Mouse (Mus musculus): ENCODE results near the gene Gm16867. TPM values are rescaled to one million over a fixed set of nuclear protein-coding genes. Genes with fewer than 3 reads are reported as not detected.
"Not testable (repeated sequence)": the region's sequence is repeated elsewhere in the genome, so short reads cannot be mapped to it uniquely, and the experiment has no call there.

Gm16867 gene
- polyA plus RNA-seq, 1 experiment from 2014 or later, result not detected

DNA sequence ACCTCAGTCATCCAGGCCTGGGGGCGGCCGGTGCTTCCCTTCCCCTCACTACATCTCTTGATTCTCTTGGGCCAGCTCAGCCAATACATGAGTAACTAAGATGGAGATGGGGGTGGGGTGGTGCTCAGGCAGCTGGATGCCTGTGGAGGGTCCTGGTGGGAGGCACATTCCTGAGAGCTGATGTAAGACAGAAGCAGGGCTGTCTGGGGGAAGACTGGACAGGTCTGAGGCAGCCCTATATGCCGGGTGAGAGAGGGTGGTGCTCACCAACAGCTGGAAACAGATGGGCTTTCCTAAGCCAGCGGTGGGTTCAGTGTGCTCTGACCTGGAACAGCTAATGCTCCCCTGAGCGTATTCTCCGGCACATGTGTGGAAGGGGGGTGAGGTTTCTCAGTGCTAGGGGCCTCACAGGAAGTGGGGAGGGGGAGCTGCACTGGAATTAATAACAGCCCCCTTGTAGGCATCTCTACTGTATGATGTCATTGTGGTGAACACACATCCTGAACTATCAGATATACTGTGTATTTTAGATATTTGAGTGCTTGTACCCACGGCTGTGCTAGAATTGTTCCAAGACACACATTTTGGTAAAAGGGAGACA is 60.0 kb downstream of the Gm16867 start:
- H3K36me3 ChIP-seq (ENCODE audit: control insufficient read depth, insufficient read depth, low read length); H3K4me3 ChIP-seq (ENCODE audit: low read depth, low read length); H3K27ac ChIP-seq (replicated peaks); H3K9ac ChIP-seq (ENCODE audit: low read length); DNase-seq (ENCODE audit: low spot score); H3K27me3 ChIP-seq (ENCODE audit: control insufficient read depth, insufficient read depth, low read length); H3K4me2 ChIP-seq (replicated peaks; ENCODE audit: low read depth); H3K4me1 ChIP-seq (replicated peaks; ENCODE audit: control insufficient read depth, insufficient read depth); H3K9me3 ChIP-seq (ENCODE audit: control insufficient read depth, low read length): not testable (repeated sequence)
- no CpG with 5 or more reads among the region's 7 CpGs for WGBS
- peak; percentile 75; the same call in 1 of the 2 replicates for ATAC-seq (ENCODE audit: low FRiP score, low TSS enrichment)

DNA sequence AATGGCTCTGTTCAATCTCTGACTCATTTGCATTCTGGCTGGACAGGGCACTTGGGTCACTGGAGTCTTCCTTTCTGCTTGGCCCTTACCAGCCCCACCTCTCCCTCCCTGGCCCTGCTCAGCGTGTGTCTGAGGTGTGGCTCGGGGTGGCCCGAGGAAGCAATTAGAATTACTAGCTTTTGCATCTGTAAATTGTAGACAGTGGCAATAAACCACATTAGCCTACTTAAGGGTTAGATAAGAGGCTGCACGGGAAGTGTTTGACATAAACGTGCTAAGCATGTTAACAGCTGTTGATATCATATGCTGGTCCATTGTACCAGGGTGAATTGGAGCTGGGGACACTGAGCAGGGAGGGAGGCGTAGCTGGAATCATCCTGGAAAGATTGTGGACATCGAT is 62.2 kb downstream of the Gm16867 start:
- DNase-seq (ENCODE audit: low spot score); H3K4me1 ChIP-seq (replicated peaks; ENCODE audit: control insufficient read depth, insufficient read depth); H3K27me3 ChIP-seq (ENCODE audit: control insufficient read depth, insufficient read depth, low read length); H3K9me3 ChIP-seq (ENCODE audit: control insufficient read depth, low read length); ATAC-seq (ENCODE audit: low FRiP score, low TSS enrichment); H3K9ac ChIP-seq (ENCODE audit: low read length); H3K4me2 ChIP-seq (replicated peaks; ENCODE audit: low read depth); H3K36me3 ChIP-seq (ENCODE audit: control insufficient read depth, insufficient read depth, low read length); H3K27ac ChIP-seq (replicated peaks); H3K4me3 ChIP-seq (ENCODE audit: low read depth, low read length): not testable (repeated sequence)
- no CpG with 5 or more reads among the region's 7 CpGs for WGBS

DNA sequence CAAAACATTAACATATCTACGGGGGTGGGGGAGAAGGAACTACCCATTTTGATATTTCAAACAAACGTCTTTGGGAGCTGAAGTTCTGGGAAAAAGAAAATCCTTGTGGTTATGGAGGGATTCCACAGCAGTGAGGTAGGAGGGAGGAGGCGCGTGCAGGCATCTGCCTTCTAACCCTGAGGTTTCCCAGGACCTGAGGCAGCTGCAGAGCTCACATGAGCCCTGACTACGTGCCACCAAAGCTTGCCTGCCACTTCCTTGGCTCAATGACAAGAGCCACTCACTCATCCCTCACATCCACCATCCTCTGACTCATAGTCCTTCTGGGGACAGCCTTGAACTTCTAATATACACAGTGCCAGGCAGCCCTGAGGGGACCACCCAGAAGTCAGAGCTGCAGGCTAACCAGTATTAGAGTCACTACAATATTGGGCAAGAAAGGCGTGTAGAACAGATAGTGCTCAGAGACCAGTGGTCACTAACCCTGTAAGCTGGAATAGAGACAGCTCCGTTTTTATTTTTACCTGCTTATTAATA is 64.4 kb downstream of the Gm16867 start:
- H3K9me3 ChIP-seq (ENCODE audit: control insufficient read depth, low read length); H3K4me2 ChIP-seq (replicated peaks; ENCODE audit: low read depth); H3K27me3 ChIP-seq (ENCODE audit: control insufficient read depth, insufficient read depth, low read length); H3K27ac ChIP-seq (replicated peaks); H3K4me3 ChIP-seq (ENCODE audit: low read depth, low read length); H3K4me1 ChIP-seq (replicated peaks; ENCODE audit: control insufficient read depth, insufficient read depth); H3K9ac ChIP-seq (ENCODE audit: low read length); DNase-seq (ENCODE audit: low spot score); H3K36me3 ChIP-seq (ENCODE audit: control insufficient read depth, insufficient read depth, low read length): not testable (repeated sequence)
- no CpG with 5 or more reads among the region's 7 CpGs for whole genome bisulfite sequencing
- peak; percentile 54; the same call in 1 of the 2 replicates for ATAC-seq (ENCODE audit: low FRiP score, low TSS enrichment)

DNA sequence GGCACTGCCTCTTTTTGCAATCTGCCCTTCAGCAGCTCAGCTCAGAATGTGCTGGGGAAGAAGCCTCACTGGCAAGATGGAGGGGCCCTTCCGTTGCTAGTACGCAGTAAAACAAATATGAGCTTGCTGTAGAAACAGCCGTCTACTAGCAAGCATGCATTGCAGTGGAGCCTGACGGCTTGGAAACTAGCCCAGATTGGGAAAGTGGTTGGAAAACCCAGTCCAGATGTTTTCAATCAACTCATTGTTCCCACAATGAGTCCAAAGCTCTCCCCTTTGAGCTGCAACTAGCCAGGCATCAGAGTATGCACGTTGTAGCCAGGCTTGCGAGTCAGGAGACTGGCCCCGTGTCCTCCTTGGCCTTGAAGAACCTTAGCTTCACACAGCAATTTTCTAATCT is 82.2 kb downstream of the Gm16867 start:
- ATAC-seq (ENCODE audit: low FRiP score, low TSS enrichment), result peak; percentile 54; the same call in 1 of the 2 replicates

DNA sequence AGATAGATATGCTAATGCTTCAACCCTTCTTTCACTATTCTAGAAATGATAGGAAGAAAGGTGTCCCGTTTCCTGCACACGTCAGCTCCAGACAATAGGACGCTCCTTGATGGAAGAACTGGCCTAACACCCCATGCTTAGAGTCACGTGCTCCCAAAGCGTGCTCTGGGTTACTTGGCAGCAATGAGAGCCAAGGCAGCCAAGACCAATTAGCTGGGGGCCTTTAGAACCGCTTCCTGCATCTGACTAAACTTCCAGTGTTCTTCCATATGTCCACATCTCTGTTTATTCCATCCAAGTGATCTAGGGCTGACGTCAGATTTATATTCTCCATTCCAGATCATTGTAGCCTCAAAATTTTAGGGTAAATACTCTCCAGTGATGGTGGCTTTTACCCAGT is 85.6 kb downstream of the Gm16867 start:
- not testable (repeated sequence) for DNase-seq (ENCODE audit: low spot score); H3K4me3 ChIP-seq (ENCODE audit: low read depth, low read length); H3K27me3 ChIP-seq (ENCODE audit: control insufficient read depth, insufficient read depth, low read length); H3K27ac ChIP-seq (replicated peaks); H3K4me1 ChIP-seq (replicated peaks; ENCODE audit: control insufficient read depth, insufficient read depth); ATAC-seq (ENCODE audit: low FRiP score, low TSS enrichment); H3K9me3 ChIP-seq (ENCODE audit: control insufficient read depth, low read length); H3K36me3 ChIP-seq (ENCODE audit: control insufficient read depth, insufficient read depth, low read length); H3K4me2 ChIP-seq (replicated peaks; ENCODE audit: low read depth); H3K9ac ChIP-seq (ENCODE audit: low read length)
- no CpG with 5 or more reads among the region's 7 CpGs for WGBS

More for the DNA sequence above, 82.2 kb downstream of the Gm16867 start:
- not testable (repeated sequence) for H3K4me2 ChIP-seq (replicated peaks; ENCODE audit: low read depth); DNase-seq (ENCODE audit: low spot score); H3K9ac ChIP-seq (ENCODE audit: low read length); H3K4me3 ChIP-seq (ENCODE audit: low read depth, low read length); H3K9me3 ChIP-seq (ENCODE audit: control insufficient read depth, low read length); H3K27ac ChIP-seq (replicated peaks); H3K4me1 ChIP-seq (replicated peaks; ENCODE audit: control insufficient read depth, insufficient read depth); H3K27me3 ChIP-seq (ENCODE audit: control insufficient read depth, insufficient read depth, low read length); H3K36me3 ChIP-seq (ENCODE audit: control insufficient read depth, insufficient read depth, low read length)
- WGBS, result no CpG with 5 or more reads among the region's 7 CpGs

Other genes with a start within 250 kb of the Gm16867 start
- 0.05 and 0.06 TPM in 2 replicates for gene Synb, start 209.1 kb downstream of the Gm16867 start, polyA plus RNA-seq (2015; fragmentation: Nextera tagmentation; extraction: Ambion mirVana)
- not detected in 2 replicates for gene Gm27179, start 9.2 kb upstream of the Gm16867 start, polyA plus RNA-seq (2015; fragmentation: Nextera tagmentation; extraction: Ambion mirVana)
- gene Entpd4b, start 52.1 kb upstream of the Gm16867 start, polyA plus RNA-seq (2015; fragmentation: Nextera tagmentation; extraction: Ambion mirVana), result 11.2 and 12.0 TPM in 2 replicates